Mouse (Mus musculus): ENCODE measurements around the gene Hpd. TPM values are rescaled to one million over a fixed set of nuclear protein-coding genes. Genes with fewer than 3 reads are reported as not detected.
"Not testable (repeated sequence)": the region's sequence is repeated elsewhere in the genome, so short reads cannot be mapped to it uniquely, and the experiment has no call there.

Gene Hpd
- not detected for total RNA-seq (2021)

- DNase-seq: no peak
Measured at GRCm38 (mm10) chr5:123182651-123183050, at the start of gene Hpd. Gene Hpd (minus strand): TSS chr5:123182727.

GRCm38 (mm10) chr5:123232180-123232579 lies 49.7 kb upstream of the Hpd start:
- DNase-seq: no peak

- DNase-seq: no peak
Measured at GRCm38 (mm10) chr5:123229296-123229695, 46.8 kb upstream of the Hpd start.

DNA sequence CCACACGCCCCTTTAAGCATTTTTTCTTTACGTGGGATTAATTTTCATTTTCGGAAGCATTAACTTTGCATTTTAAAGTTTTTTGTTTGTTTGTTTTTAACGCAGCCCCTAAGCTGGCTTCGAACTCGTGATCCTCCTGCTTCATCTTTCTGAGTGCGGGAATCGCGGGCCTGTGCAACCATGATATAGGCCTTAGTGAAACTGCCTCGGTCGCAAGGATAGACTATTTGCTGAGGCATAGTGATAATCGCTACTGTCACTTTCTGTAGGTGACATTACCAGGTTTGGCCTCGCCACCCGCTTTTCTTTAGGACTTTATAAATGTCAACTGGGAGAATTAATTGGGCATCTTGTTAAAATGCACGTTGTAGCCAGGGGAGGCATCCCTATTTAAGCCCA lies 46.0 kb upstream of the Hpd start:
- DNase-seq: no peak

GRCm38 (mm10) chr5:123227762-123228523 lies 45.4 kb upstream of the Hpd start:
- DNase-seq: peak; percentile 95 to 96

DNA sequence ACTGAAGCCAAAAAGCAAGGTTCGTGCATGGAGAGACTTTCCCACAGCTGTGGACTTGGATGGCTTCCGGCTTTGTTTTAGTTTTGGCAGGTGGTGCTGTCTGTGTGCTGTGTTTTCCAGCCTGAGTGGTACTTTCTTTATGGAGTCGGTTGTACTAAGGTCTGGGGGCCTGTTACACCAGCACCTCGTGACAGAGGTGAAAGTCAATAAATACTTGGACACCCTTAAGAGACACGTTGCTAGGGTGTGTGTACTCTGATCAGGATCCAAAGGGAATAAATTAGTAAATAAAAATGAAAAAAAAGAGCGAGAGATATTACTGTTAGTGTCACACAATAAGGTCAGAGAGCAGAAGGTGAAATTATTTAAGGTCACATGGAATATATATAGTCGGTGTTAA lies 44.3 kb upstream of the Hpd start:
- DNase-seq: no peak

GRCm38 (mm10) chr5:123223861-123224260 lies 41.3 kb upstream of the Hpd start:
- DNase-seq: not testable (repeated sequence)

GRCm38 (mm10) chr5:123223051-123223410 lies 40.5 kb upstream of the Hpd start:
- no peak for DNase-seq

GRCm38 (mm10) chr5:123222346-123223050 lies 40.0 kb upstream of the Hpd start:
- DNase-seq: not testable (repeated sequence)

DNA sequence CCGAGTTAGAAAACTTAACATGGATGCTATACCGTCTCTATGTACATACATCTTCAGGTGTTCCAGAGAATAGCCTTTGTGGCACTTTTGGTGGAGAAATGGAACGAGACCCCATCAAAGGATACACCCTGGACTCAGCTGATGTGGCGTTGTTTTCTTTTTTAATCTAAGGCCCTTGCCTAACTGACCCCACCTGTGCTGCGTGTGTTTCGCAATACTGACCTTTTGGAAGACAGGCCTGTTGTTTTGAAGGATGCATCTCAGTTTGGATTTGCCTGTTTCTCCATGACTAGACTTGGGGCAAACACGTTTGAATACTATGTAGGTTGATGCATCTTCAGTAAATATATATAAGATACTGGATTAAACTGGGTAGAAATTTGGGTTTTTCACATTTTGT lies 21.1 kb upstream of the Hpd start:
- DNase-seq: not testable (repeated sequence)

GRCm38 (mm10) chr5:123202771-123203170 lies 20.2 kb upstream of the Hpd start:
- not testable (repeated sequence) for DNase-seq

DNA sequence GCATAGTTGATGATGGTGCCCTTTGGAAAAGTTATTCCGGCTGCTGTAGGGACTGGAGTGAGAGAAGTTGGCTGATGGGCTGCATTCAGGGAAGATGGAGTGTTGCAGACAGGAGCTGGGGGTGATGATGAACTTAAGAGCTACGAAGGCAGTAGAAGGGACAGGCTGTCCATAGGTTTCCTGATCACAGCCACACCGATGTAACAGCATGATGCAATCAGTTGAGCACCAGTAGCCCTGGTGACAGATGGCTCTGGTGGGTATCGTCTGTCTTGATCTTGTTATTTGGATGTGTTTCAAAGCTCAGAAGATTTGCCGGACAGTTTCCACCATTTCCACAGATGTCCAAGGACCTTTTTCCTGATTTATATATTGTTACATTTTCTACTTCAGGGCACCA lies 19.5 kb upstream of the Hpd start:
- DNase-seq: no peak

GRCm38 (mm10) chr5:123201523-123201892 lies 19.0 kb upstream of the Hpd start:
- DNase-seq: no peak

GRCm38 (mm10) chr5:123200816-123201522 lies 18.4 kb upstream of the Hpd start:
- DNase-seq: not testable (repeated sequence)

- DNase-seq: no peak
Measured at GRCm38 (mm10) chr5:123198523-123198922, 16.0 kb upstream of the Hpd start.

GRCm38 (mm10) chr5:123196746-123197145 lies 14.2 kb upstream of the Hpd start:
- DNase-seq: no peak

GRCm38 (mm10) chr5:123195500-123196000 lies 13.0 kb upstream of the Hpd start:
- DNase-seq: no peak

- no peak for DNase-seq
Measured at GRCm38 (mm10) chr5:123194856-123195255, 12.3 kb upstream of the Hpd start.

GRCm38 (mm10) chr5:123193436-123193835 lies 10.9 kb upstream of the Hpd start:
- no peak for DNase-seq

DNA sequence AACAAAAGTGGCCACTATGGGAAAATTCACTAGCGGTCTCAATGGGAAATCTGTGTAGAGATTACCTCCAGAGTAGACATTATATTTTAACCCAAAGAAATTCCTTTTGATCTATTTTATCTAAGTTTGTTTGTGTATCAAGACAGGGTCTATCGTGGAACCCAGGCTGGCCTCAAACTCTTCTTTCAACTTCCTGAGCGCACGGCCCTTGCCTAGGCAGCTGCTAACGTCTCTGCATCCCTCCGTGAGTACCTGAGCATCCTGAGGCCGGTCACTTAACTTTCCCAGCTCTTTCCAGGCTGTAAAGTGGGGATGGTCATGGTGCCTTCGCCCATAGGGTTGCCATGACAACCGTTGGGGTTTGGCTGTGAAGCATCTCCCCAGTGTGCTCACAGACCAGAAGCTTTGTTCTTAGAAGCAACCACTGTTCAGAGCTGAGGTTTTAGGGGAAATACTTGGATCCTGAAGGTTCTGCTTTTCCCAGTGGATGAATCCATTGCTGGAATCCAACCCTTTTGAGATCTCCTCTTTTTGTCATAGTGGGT lies 10.2 kb upstream of the Hpd start:
- no peak for DNase-seq

DNA sequence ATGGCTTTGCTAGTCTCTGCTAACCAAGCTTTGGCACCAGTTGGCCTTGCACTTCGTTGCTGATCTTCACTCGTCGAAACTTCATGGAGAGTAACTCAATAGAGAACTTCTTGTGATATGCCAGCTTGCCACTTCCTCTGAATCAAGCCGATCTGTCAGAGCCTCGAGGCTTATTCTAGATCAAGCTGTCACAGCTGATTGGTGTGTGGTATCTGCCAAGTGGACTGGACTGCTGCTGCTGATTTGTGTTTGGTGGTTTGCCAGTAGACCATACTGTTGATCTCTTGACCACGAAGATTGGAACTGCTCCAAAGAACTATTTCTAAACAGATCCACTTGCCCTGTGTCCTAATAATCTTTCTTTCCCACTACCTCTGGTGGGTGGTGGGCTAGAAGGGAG lies 8.9 kb upstream of the Hpd start:
- DNase-seq: no peak

GRCm38 (mm10) chr5:123190912-123191311 lies 8.4 kb upstream of the Hpd start:
- no peak for DNase-seq

DNA sequence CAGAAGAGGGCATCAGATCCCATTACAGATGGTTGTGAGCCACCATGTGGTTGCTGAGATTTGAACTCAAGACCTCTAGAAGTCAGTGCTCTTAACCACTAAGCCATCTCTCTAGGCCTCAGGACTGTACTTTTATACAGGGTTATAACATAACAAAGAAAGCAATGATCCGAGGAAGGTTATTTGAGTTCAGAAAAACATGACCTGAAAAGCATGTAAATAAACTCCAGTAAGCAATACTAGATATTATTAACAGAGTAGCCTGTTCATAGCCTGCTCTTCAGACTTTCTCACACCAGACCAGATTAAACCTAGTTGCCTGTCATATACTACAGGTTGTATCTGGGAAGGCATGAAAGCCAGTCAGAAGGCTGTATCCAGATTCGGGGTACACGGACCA lies 4.8 kb upstream of the Hpd start:
- no peak for DNase-seq

All from layer of hippocampus, postnatal 36 days (tissue).